Mouse (Mus musculus): ENCODE results near the gene Tmbim6.

- TF ChIP-seq CTCF (IDR thresholded peaks at IDR 0.05; ENCODE audit: borderline replicate concordance, insufficient read depth, low read length) (no peak), POLR2A (IDR thresholded peaks at IDR 0.05; ENCODE audit: low read depth, low read length) (no peak)
Measured at GRCm38 (mm10) chr15:99384071-99384470, 8.6 kb upstream of the Tmbim6 start.

Measured in embryonic fibroblast, embryonic 13.5 days (primary cell).